Mouse (Mus musculus): ENCODE measurements around the gene Ifi27.
"Not testable (repeated sequence)": the region's sequence is repeated elsewhere in the genome, so short reads cannot be mapped to it uniquely, and the experiment has no call there.

Gene Ifi27

GRCm38 (mm10) chr12:103445060-103445459 lies 11.0 kb downstream of the Ifi27 start:
- in situ Hi-C loops (cut with MboI, MseI) = loop anchor here (25.0 kb wide), 1 partner anchor 1567 kb away; the partner anchor contains the start of gene Syne3

GRCm38 (mm10) chr12:103453361-103453760 lies 19.4 kb downstream of the Ifi27 start:
- in situ Hi-C loops (cut with MboI, MseI) = no loop called here

GRCm38 (mm10) chr12:103456727-103457126 lies 22.7 kb downstream of the Ifi27 start:
- in situ Hi-C loops (cut with MboI, MseI) = not testable (repeated sequence)

- in situ Hi-C loops (cut with MboI, MseI) = no loop called here
These were observed 23.1 kb downstream of the Ifi27 start, which contains the start of gene Ifi27l2b for GRCm38 (mm10) chr12:103457140-103457539. Gene Ifi27l2b, minus strand, starts transcription at chr12:103457223.

- in situ Hi-C loops (cut with MboI, MseI) = no loop called here
These were observed 40.5 kb downstream of the Ifi27 start for GRCm38 (mm10) chr12:103474481-103474880.

- in situ Hi-C loops (cut with MboI, MseI) = no loop called here
These were observed 42.9 kb downstream of the Ifi27 start for GRCm38 (mm10) chr12:103476779-103477389.

GRCm38 (mm10) chr12:103477461-103478015 lies 43.5 kb downstream of the Ifi27 start:
- in situ Hi-C loops (cut with MboI, MseI) = no loop called here

GRCm38 (mm10) chr12:103481671-103482070 lies 47.7 kb downstream of the Ifi27 start:
- in situ Hi-C loops (cut with MboI, MseI) = no loop called here

- in situ Hi-C loops (cut with MboI, MseI) = no loop called here
These were observed 48.8 kb downstream of the Ifi27 start for GRCm38 (mm10) chr12:103482781-103483180.

GRCm38 (mm10) chr12:103484200-103484972 lies 50.4 kb downstream of the Ifi27 start:
- in situ Hi-C loops (cut with MboI, MseI) = not testable (repeated sequence)

- in situ Hi-C loops (cut with MboI, MseI) = no loop called here
These were observed 52.7 kb downstream of the Ifi27 start for GRCm38 (mm10) chr12:103486726-103487125.

GRCm38 (mm10) chr12:103487276-103487675 lies 53.3 kb downstream of the Ifi27 start:
- in situ Hi-C loops (cut with MboI, MseI) = no loop called here

GRCm38 (mm10) chr12:103487750-103488149 lies 53.7 kb downstream of the Ifi27 start:
- in situ Hi-C loops (cut with MboI, MseI) = no loop called here

Data from regulatory T cell (primary cell).